Mouse (Mus musculus): ENCODE data around the gene Hecw1. TPM values are rescaled to one million over a fixed set of nuclear protein-coding genes. Genes with fewer than 3 reads are reported as not detected.

Gene Hecw1
- polyA plus RNA-seq (2016; fragmentation: Nextera tagmentation; extraction: Ambion mirVana), result 0.23 and 0.37 TPM in 2 replicates

GRCm38 (mm10) chr13:14522906-14523269, at the start of gene Hecw1:
Gene Hecw1 (minus strand): TSS chr13:14523228.
- ATAC-seq, result peak; percentile 17; the same call in 1 of the 2 replicates
- Histone ChIP-seq H3K27me3 (replicated peaks) (peaks cover 46% of the 10 kb centered on the region), H3K4me1 (peaks cover 20% of the 10 kb centered on the region), H3K4me2 (peak within 1 kb of the TSS; percentile 68), H3K4me3 (peak within 1 kb of the TSS; percentile 47), H3K9ac (peak within 1 kb of the TSS; percentile 9; the same call in 1 of the 2 replicates), H3K27ac (no peak within 1 kb of the TSS), H3K36me3 (no peaks in the 10 kb centered on the region), H3K9me3 (replicated peaks) (no peaks in the 10 kb centered on the region)
- 3% methylated on average over 15 of the region's 15 CpGs for WGBS (ENCODE audit: insufficient replicate concordance)

GRCm38 (mm10) chr13:14561336-14561735, 38.3 kb upstream of the Hecw1 start:
- Histone ChIP-seq H3K27ac (no peak overlapping the region), H3K9ac (no peak overlapping the region), H3K4me3 (no peak overlapping the region), H3K27me3 (replicated peaks) (no peaks in the 10 kb centered on the region), H3K9me3 (replicated peaks) (no peaks in the 10 kb centered on the region), H3K36me3 (no peaks in the 10 kb centered on the region), H3K4me2 (no peak overlapping the region), H3K4me1 (no peaks in the 10 kb centered on the region)
- no peak for ATAC-seq
- 79% methylated on average over 1 of the region's 1 CpGs for WGBS (ENCODE audit: insufficient replicate concordance)

GRCm38 (mm10) chr13:14552628-14553027, 29.6 kb upstream of the Hecw1 start:
- no peak for ATAC-seq
- Histone ChIP-seq H3K9me3 (replicated peaks) (no peaks in the 10 kb centered on the region), H3K4me3 (no peak overlapping the region), H3K4me1 (no peaks in the 10 kb centered on the region), H3K9ac (no peak overlapping the region), H3K36me3 (no peaks in the 10 kb centered on the region), H3K4me2 (no peak overlapping the region), H3K27me3 (replicated peaks) (no peaks in the 10 kb centered on the region), H3K27ac (no peak overlapping the region)
- WGBS (ENCODE audit: insufficient replicate concordance), result 58% methylated on average over 2 of the region's 2 CpGs

GRCm38 (mm10) chr13:14542860-14543259, 19.8 kb upstream of the Hecw1 start:
- no peak overlapping the region for H3K4me2 ChIP-seq
- ATAC-seq, result peak; percentile 82
- H3K4me1 ChIP-seq, result no peaks in the 10 kb centered on the region
- no peaks in the 10 kb centered on the region for H3K36me3 ChIP-seq
- WGBS (ENCODE audit: insufficient replicate concordance), result 48% methylated on average over 5 of the region's 5 CpGs
- no peak overlapping the region for H3K9ac ChIP-seq
- no peak overlapping the region for H3K27ac ChIP-seq
- no peaks in the 10 kb centered on the region for H3K9me3 ChIP-seq (replicated peaks)
- H3K27me3 ChIP-seq (replicated peaks), result no peaks in the 10 kb centered on the region
- H3K4me3 ChIP-seq, result no peak overlapping the region

GRCm38 (mm10) chr13:14522128-14522905, 711 bp downstream of the Hecw1 start:
- 3% methylated on average over 38 of the region's 38 CpGs for WGBS (ENCODE audit: insufficient replicate concordance)
- Histone ChIP-seq H3K4me3 (peak overlapping the region; percentile 47), H3K27ac (no peak overlapping the region), H3K27me3 (replicated peaks) (peaks cover 46% of the 10 kb centered on the region), H3K9ac (peak overlapping the region; percentile 9; the same call in 1 of the 2 replicates), H3K4me1 (peaks cover 20% of the 10 kb centered on the region), H3K4me2 (peak overlapping the region; percentile 68), H3K36me3 (no peaks in the 10 kb centered on the region), H3K9me3 (replicated peaks) (no peaks in the 10 kb centered on the region)
- ATAC-seq, result peak; percentile 77

GRCm38 (mm10) chr13:14521746-14522127, 1.3 kb downstream of the Hecw1 start:
- 34% methylated on average over 4 of the region's 4 CpGs for WGBS (ENCODE audit: insufficient replicate concordance)
- Histone ChIP-seq H3K4me1 (peaks cover 20% of the 10 kb centered on the region), H3K4me2 (peak overlapping the region; percentile 68), H3K36me3 (no peaks in the 10 kb centered on the region), H3K27me3 (replicated peaks) (peaks cover 46% of the 10 kb centered on the region), H3K27ac (no peak overlapping the region), H3K9ac (no peak overlapping the region; the same call in 1 of the 2 replicates), H3K9me3 (replicated peaks) (no peaks in the 10 kb centered on the region), H3K4me3 (0 out of 2 replicates have a peak overlapping the region, but pooled peaks have one; percentile 47)
- ATAC-seq, result no peak

GRCm38 (mm10) chr13:14519605-14520004, 3.4 kb downstream of the Hecw1 start:
- 61% methylated on average over 3 of the region's 3 CpGs for WGBS (ENCODE audit: insufficient replicate concordance)
- H3K4me3 ChIP-seq, result no peak overlapping the region
- ATAC-seq, result no peak
- H3K4me2 ChIP-seq, result no peak overlapping the region
- no peaks in the 10 kb centered on the region for H3K36me3 ChIP-seq
- H3K27me3 ChIP-seq (replicated peaks), result peaks cover 39% of the 10 kb centered on the region
- H3K4me1 ChIP-seq, result peaks cover 23% of the 10 kb centered on the region
- no peak overlapping the region for H3K9ac ChIP-seq
- no peaks in the 10 kb centered on the region for H3K9me3 ChIP-seq (replicated peaks)
- no peak overlapping the region for H3K27ac ChIP-seq

- no peak overlapping the region for H3K4me3 ChIP-seq
- H3K9me3 ChIP-seq (replicated peaks), result no peaks in the 10 kb centered on the region
- peaks cover 21% of the 10 kb centered on the region for H3K27me3 ChIP-seq (replicated peaks)
- no peaks in the 10 kb centered on the region for H3K36me3 ChIP-seq
- peaks cover 17% of the 10 kb centered on the region; the same call in 1 of the 2 replicates for H3K4me1 ChIP-seq
- no peak overlapping the region for H3K9ac ChIP-seq
- WGBS (ENCODE audit: insufficient replicate concordance), result 60% methylated on average over 3 of the region's 3 CpGs
- no peak overlapping the region for H3K27ac ChIP-seq
- H3K4me2 ChIP-seq, result no peak overlapping the region
- ATAC-seq, result no peak
These were observed 5.5 kb downstream of the Hecw1 start for GRCm38 (mm10) chr13:14517478-14517877.

- no peak for ATAC-seq
- Histone ChIP-seq H3K9ac (no peak overlapping the region), H3K9me3 (replicated peaks) (no peaks in the 10 kb centered on the region), H3K27me3 (replicated peaks) (peaks cover 3% of the 10 kb centered on the region; the same call in 1 of the 2 replicates), H3K4me2 (no peak overlapping the region), H3K4me1 (peaks cover 7% of the 10 kb centered on the region; the same call in 1 of the 2 replicates), H3K27ac (no peak overlapping the region), H3K36me3 (no peaks in the 10 kb centered on the region), H3K4me3 (no peak overlapping the region)
- 17% methylated on average over 2 of the region's 2 CpGs for WGBS (ENCODE audit: insufficient replicate concordance)
These were observed 7.9 kb downstream of the Hecw1 start for GRCm38 (mm10) chr13:14515106-14515505.

GRCm38 (mm10) chr13:14513934-14514333, 9.1 kb downstream of the Hecw1 start:
- H3K36me3 ChIP-seq, result no peaks in the 10 kb centered on the region
- no peak for ATAC-seq
- H3K4me1 ChIP-seq, result peaks cover 7% of the 10 kb centered on the region; the same call in 1 of the 2 replicates
- H3K9ac ChIP-seq, result no peak overlapping the region
- H3K27ac ChIP-seq, result no peak overlapping the region
- no peak overlapping the region for H3K4me3 ChIP-seq
- no peaks in the 10 kb centered on the region for H3K9me3 ChIP-seq (replicated peaks)
- H3K4me2 ChIP-seq, result no peak overlapping the region
- H3K27me3 ChIP-seq (replicated peaks), result no peaks in the 10 kb centered on the region

GRCm38 (mm10) chr13:14506765-14507164, 16.3 kb downstream of the Hecw1 start:
- no peaks in the 10 kb centered on the region for H3K9me3 ChIP-seq (replicated peaks)
- no peak for ATAC-seq
- H3K9ac ChIP-seq, result no peak overlapping the region
- no peak overlapping the region for H3K27ac ChIP-seq
- H3K36me3 ChIP-seq, result no peaks in the 10 kb centered on the region
- no peak overlapping the region for H3K4me2 ChIP-seq
- no peaks in the 10 kb centered on the region for H3K27me3 ChIP-seq (replicated peaks)
- no peak overlapping the region for H3K4me3 ChIP-seq
- no peaks in the 10 kb centered on the region for H3K4me1 ChIP-seq
- WGBS (ENCODE audit: insufficient replicate concordance), result 74% methylated on average over 5 of the region's 5 CpGs

- no peak overlapping the region for H3K9ac ChIP-seq
- H3K27ac ChIP-seq, result no peak overlapping the region
- no peaks in the 10 kb centered on the region for H3K9me3 ChIP-seq (replicated peaks)
- ATAC-seq, result no peak
- H3K4me1 ChIP-seq, result no peaks in the 10 kb centered on the region
- WGBS (ENCODE audit: insufficient replicate concordance), result 18% methylated on average over 1 of the region's 1 CpGs
- H3K4me2 ChIP-seq, result no peak overlapping the region
- no peaks in the 10 kb centered on the region for H3K27me3 ChIP-seq (replicated peaks)
- no peak overlapping the region for H3K4me3 ChIP-seq
- no peaks in the 10 kb centered on the region for H3K36me3 ChIP-seq
These were observed 22.8 kb downstream of the Hecw1 start for GRCm38 (mm10) chr13:14500251-14500650.

Data from liver, embryonic 12.5 days (tissue).